Mouse (Mus musculus): ENCODE results near the gene Tom1l1. TPM values are rescaled to one million over a fixed set of nuclear protein-coding genes. Genes with fewer than 3 reads are reported as not detected.

Gene Tom1l1
- polyA plus RNA-seq, 1 experiment from 2014 or later: 12.7 TPM

GRCm38 (mm10) chr11:90690361-90690760 lies 2.2 kb upstream of the Tom1l1 start:
- Histone ChIP-seq H3K27me3 (0 out of 2 replicates have a peak, but pooled peaks cover 4% of the 10 kb centered on the region), H3K27ac (no peak overlapping the region), H3K9me3 (replicated peaks) (no peaks in the 10 kb centered on the region), H3K36me3 (ENCODE audit: poor library complexity, severe bottlenecking) (no peaks in the 10 kb centered on the region), H3K9ac (no peak overlapping the region), H3K4me3 (no peak overlapping the region), H3K4me2 (no peak overlapping the region), H3K4me1 (peaks cover 10% of the 10 kb centered on the region; the same call in 1 of the 2 replicates)
- ATAC-seq: no peak
- WGBS: 24% methylated on average over 6 of the region's 6 CpGs

GRCm38 (mm10) chr11:90687040-90687439 lies 1.1 kb downstream of the Tom1l1 start:
- peak; percentile 54 for ATAC-seq
- no peaks in the 10 kb centered on the region for H3K9me3 ChIP-seq (replicated peaks)

GRCm38 (mm10) chr11:90686287-90687025 lies 1.7 kb downstream of the Tom1l1 start:
- WGBS: 70% methylated on average over 13 of the region's 13 CpGs
- Histone ChIP-seq H3K9me3 (replicated peaks) (no peaks in the 10 kb centered on the region), H3K9ac (peak overlapping the region; percentile 56), H3K4me2 (peak overlapping the region; percentile 77), H3K4me3 (peak overlapping the region; percentile 63), H3K27ac (no peak overlapping the region), H3K36me3 (ENCODE audit: poor library complexity, severe bottlenecking) (no peaks in the 10 kb centered on the region), H3K4me1 (peaks cover 10% of the 10 kb centered on the region; the same call in 1 of the 2 replicates), H3K27me3 (0 out of 2 replicates have a peak, but pooled peaks cover 4% of the 10 kb centered on the region)
- ATAC-seq: peak; percentile 1; the same call in 1 of the 2 replicates

More at GRCm38 (mm10) chr11:90687040-90687439, 1.1 kb downstream of the Tom1l1 start:
- Histone ChIP-seq H3K27me3 (0 out of 2 replicates have a peak, but pooled peaks cover 4% of the 10 kb centered on the region), H3K36me3 (ENCODE audit: poor library complexity, severe bottlenecking) (no peaks in the 10 kb centered on the region), H3K4me1 (peaks cover 10% of the 10 kb centered on the region; the same call in 1 of the 2 replicates), H3K4me3 (peak overlapping the region; percentile 63), H3K27ac (no peak overlapping the region), H3K4me2 (peak overlapping the region; percentile 77), H3K9ac (peak overlapping the region; percentile 56)
- 1% methylated on average over 17 of the region's 17 CpGs for WGBS

- Histone ChIP-seq H3K27me3 (0 out of 2 replicates have a peak, but pooled peaks cover 4% of the 10 kb centered on the region), H3K4me1 (peaks cover 10% of the 10 kb centered on the region; the same call in 1 of the 2 replicates), H3K4me2 (no peak overlapping the region), H3K36me3 (ENCODE audit: poor library complexity, severe bottlenecking) (no peaks in the 10 kb centered on the region), H3K9ac (no peak overlapping the region), H3K9me3 (replicated peaks) (no peaks in the 10 kb centered on the region), H3K27ac (no peak overlapping the region), H3K4me3 (no peak overlapping the region)
- ATAC-seq: no peak
- 79% methylated on average over 6 of the region's 6 CpGs for WGBS
Measured at GRCm38 (mm10) chr11:90685196-90685595, 3.0 kb downstream of the Tom1l1 start.

- no peak for ATAC-seq
- Histone ChIP-seq H3K36me3 (ENCODE audit: poor library complexity, severe bottlenecking) (no peaks in the 10 kb centered on the region), H3K4me2 (no peak overlapping the region), H3K9me3 (replicated peaks) (no peaks in the 10 kb centered on the region), H3K9ac (no peak overlapping the region), H3K4me3 (no peak overlapping the region), H3K27me3 (0 out of 2 replicates have a peak, but pooled peaks cover 4% of the 10 kb centered on the region), H3K4me1 (peaks cover 10% of the 10 kb centered on the region; the same call in 1 of the 2 replicates), H3K27ac (no peak overlapping the region)
- WGBS: 76% methylated on average over 6 of the region's 6 CpGs
Measured at GRCm38 (mm10) chr11:90684765-90685164, 3.4 kb downstream of the Tom1l1 start.

- no peak for ATAC-seq
- Histone ChIP-seq H3K4me3 (no peak overlapping the region), H3K9me3 (replicated peaks) (no peaks in the 10 kb centered on the region), H3K4me2 (no peak overlapping the region), H3K9ac (no peak overlapping the region), H3K27ac (no peak overlapping the region), H3K36me3 (ENCODE audit: poor library complexity, severe bottlenecking) (no peaks in the 10 kb centered on the region), H3K4me1 (no peaks in the 10 kb centered on the region), H3K27me3 (no peaks in the 10 kb centered on the region)
Measured at GRCm38 (mm10) chr11:90681171-90681570, 7.0 kb downstream of the Tom1l1 start.

GRCm38 (mm10) chr11:90678582-90678981 lies 9.6 kb downstream of the Tom1l1 start:
- H3K27me3 ChIP-seq: no peaks in the 10 kb centered on the region
- WGBS: 86% methylated on average over 5 of the region's 5 CpGs
- no peak for ATAC-seq
- no peak overlapping the region for H3K4me3 ChIP-seq
- no peak overlapping the region for H3K4me2 ChIP-seq
- no peak overlapping the region for H3K27ac ChIP-seq
- H3K4me1 ChIP-seq: no peaks in the 10 kb centered on the region
- H3K36me3 ChIP-seq (ENCODE audit: poor library complexity, severe bottlenecking): no peaks in the 10 kb centered on the region
- no peak overlapping the region for H3K9ac ChIP-seq
- H3K9me3 ChIP-seq (replicated peaks): no peaks in the 10 kb centered on the region

GRCm38 (mm10) chr11:90677771-90678288 lies 10.3 kb downstream of the Tom1l1 start:
- Histone ChIP-seq H3K4me3 (no peak overlapping the region), H3K27me3 (no peaks in the 10 kb centered on the region), H3K36me3 (ENCODE audit: poor library complexity, severe bottlenecking) (no peaks in the 10 kb centered on the region), H3K4me2 (no peak overlapping the region), H3K9me3 (replicated peaks) (no peaks in the 10 kb centered on the region), H3K4me1 (no peaks in the 10 kb centered on the region), H3K9ac (no peak overlapping the region), H3K27ac (no peak overlapping the region)
- WGBS: 34% methylated on average over 8 of the region's 8 CpGs
- no peak for ATAC-seq

GRCm38 (mm10) chr11:90677027-90677426 lies 11.1 kb downstream of the Tom1l1 start:
- no peaks in the 10 kb centered on the region for H3K4me1 ChIP-seq
- no peak overlapping the region for H3K4me3 ChIP-seq
- no peaks in the 10 kb centered on the region for H3K36me3 ChIP-seq (ENCODE audit: poor library complexity, severe bottlenecking)
- ATAC-seq: no peak
- no peak overlapping the region for H3K4me2 ChIP-seq
- H3K9me3 ChIP-seq (replicated peaks): no peaks in the 10 kb centered on the region
- WGBS: 90% methylated on average over 7 of the region's 7 CpGs
- H3K27me3 ChIP-seq: no peaks in the 10 kb centered on the region
- no peak overlapping the region for H3K27ac ChIP-seq
- H3K9ac ChIP-seq: no peak overlapping the region

- Histone ChIP-seq H3K9ac (no peak overlapping the region), H3K9me3 (replicated peaks) (no peaks in the 10 kb centered on the region), H3K27me3 (no peaks in the 10 kb centered on the region), H3K4me2 (no peak overlapping the region), H3K4me1 (no peaks in the 10 kb centered on the region), H3K36me3 (ENCODE audit: poor library complexity, severe bottlenecking) (no peaks in the 10 kb centered on the region), H3K4me3 (no peak overlapping the region), H3K27ac (no peak overlapping the region)
- 87% methylated on average over 5 of the region's 5 CpGs for WGBS
- no peak for ATAC-seq
Measured at GRCm38 (mm10) chr11:90675479-90676110, 12.6 kb downstream of the Tom1l1 start.

GRCm38 (mm10) chr11:90667325-90667724 lies 20.8 kb downstream of the Tom1l1 start:
- 97% methylated on average over 6 of the region's 6 CpGs for WGBS
- H3K9ac ChIP-seq: no peak overlapping the region
- H3K27me3 ChIP-seq: no peaks in the 10 kb centered on the region
- 0 out of 2 replicates have a peak, but pooled peaks cover 3% of the 10 kb centered on the region for H3K36me3 ChIP-seq (ENCODE audit: poor library complexity, severe bottlenecking)
- no peaks in the 10 kb centered on the region for H3K9me3 ChIP-seq (replicated peaks)
- no peak for ATAC-seq
- H3K4me1 ChIP-seq: peaks cover 36% of the 10 kb centered on the region
- no peak overlapping the region for H3K27ac ChIP-seq
- no peak overlapping the region for H3K4me3 ChIP-seq
- no peak overlapping the region for H3K4me2 ChIP-seq

- ATAC-seq: no peak
- peaks cover 36% of the 10 kb centered on the region for H3K4me1 ChIP-seq
- no peak overlapping the region for H3K4me2 ChIP-seq
- H3K36me3 ChIP-seq (ENCODE audit: poor library complexity, severe bottlenecking): 0 out of 2 replicates have a peak, but pooled peaks cover 3% of the 10 kb centered on the region
- no peaks in the 10 kb centered on the region for H3K9me3 ChIP-seq (replicated peaks)
- 94% methylated on average over 4 of the region's 4 CpGs for WGBS
- H3K4me3 ChIP-seq: no peak overlapping the region
- H3K27ac ChIP-seq: no peak overlapping the region
- no peak overlapping the region for H3K9ac ChIP-seq
- no peaks in the 10 kb centered on the region for H3K27me3 ChIP-seq
Measured at GRCm38 (mm10) chr11:90666916-90667315, 21.2 kb downstream of the Tom1l1 start.

All from forebrain, embryonic 13.5 days (tissue).